Mouse (Mus musculus): Measurements from ENCODE around the gene Syt16. TPM values are rescaled to one million over a fixed set of nuclear protein-coding genes. Genes with fewer than 3 reads are reported as not detected.

Syt16 gene
- total RNA-seq, 2 experiments from 2014 or later: 52.5 to 58.8 TPM

DNA sequence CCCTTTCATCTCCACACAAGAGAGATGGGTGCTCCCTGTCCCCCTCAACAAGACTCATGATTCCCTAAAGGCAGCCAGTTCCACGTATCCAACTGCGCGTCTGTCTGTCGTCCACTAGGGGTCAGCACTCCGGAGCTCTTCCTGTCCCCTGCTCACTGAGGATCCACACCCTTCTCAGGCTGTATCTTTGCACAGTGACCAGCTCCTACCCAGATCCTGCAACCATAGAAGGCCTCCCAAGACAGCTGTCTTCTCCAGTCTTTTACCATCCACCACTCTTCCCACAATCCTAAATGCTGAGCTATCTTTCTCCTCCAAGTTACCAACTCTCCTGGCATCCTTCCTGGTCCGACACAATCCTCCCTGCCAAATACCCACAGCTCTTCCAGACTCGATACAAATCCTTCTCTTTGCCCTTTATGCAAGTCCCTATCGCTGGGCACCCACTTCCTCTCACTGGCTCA lies 12.0 kb downstream of the Syt16 start:
- DNase-seq (ENCODE audit: low spot score in 2 of 2): peak in 1 of 2 experiments; percentile 58

DNA sequence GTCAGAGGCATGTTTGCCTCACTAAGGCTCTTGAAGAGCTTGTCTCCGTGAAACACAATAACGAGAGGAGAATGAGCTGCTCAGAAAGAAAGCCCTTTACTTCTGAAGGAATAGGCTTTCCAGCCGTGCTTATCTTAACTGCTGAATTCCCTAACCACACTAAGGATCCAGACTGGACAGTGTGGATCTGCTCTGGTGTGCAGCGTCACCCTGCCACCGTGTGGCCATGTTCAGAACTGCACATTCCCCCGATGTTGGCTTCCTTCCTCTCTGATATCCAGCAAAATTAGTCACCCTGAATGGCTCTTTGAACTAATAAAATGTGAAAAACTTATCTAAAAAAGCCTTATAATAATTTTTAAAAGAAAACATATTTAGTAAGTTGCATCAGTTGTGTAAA lies 16.3 kb downstream of the Syt16 start:
- peak; percentile 74 to 94 for DNase-seq (ENCODE audit: low spot score in 2 of 2)

DNA sequence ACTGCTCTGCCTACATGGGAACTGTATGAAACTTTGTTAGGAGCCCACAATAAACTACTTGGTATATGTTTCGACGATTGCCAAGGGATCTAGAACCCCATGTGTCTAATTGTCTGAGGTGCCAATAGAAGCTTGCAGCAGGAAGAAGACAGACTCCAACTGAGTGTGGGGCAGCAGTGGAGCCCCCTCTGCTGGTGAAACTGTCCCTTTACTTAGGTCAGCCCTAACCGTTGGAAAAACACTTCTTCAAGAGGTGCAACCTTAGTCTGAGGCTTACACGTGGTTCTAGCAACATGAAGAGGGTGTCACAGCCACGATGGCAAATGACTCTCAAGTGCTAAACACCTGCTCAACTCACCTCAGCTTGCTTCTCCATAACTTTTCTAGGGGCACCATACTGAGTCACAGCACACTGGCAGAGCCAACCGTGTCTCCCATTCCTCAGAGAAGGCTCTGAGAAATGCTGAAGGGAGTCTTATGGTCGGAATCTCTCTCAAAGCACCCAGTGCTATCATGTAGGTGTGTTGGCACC lies 17.3 kb downstream of the Syt16 start:
- peak in 1 of 2 experiments; percentile 39 for DNase-seq (ENCODE audit: low spot score in 2 of 2)

DNA sequence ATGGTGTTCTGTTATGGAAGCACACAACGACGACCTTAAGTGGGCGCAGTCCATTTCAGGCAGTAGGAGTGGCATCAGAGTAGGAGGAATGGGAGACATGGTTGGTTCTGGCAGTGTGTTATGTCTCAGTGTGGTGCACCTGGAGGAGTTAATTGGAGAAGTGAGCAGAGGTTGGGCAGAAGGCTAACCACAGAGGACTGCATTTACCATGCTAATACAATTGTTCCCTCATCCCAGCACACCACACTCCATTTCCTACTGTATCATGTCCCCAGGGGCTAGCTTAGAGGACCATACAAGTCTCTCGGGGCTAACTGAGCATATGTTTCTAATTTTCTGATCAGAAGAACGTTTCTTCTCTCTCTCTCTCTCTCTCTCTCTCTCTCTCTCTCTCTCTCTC lies 18.0 kb downstream of the Syt16 start:
- DNase-seq (ENCODE audit: low spot score in 2 of 2): no peak

DNA sequence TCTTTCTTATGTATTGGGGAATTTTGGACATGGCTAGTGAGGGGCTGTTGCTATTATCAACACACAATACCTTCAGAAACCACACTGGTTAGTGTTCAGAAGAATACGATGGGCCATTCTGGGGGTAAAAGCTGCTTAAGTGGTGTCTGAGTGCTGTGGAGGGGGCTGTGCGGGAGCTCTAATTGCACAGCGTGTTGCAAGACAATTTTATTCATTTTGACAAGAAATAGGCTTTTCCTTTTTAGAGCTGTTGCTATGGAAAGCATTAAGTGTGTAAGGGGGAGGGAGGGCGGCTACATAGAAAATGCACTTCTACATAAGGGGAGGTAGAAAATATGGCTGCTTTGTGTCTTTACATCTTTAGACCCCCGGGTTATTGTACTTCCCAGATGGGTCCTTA lies 25.8 kb downstream of the Syt16 start:
- no peak for DNase-seq (ENCODE audit: low spot score in 2 of 2)

DNA sequence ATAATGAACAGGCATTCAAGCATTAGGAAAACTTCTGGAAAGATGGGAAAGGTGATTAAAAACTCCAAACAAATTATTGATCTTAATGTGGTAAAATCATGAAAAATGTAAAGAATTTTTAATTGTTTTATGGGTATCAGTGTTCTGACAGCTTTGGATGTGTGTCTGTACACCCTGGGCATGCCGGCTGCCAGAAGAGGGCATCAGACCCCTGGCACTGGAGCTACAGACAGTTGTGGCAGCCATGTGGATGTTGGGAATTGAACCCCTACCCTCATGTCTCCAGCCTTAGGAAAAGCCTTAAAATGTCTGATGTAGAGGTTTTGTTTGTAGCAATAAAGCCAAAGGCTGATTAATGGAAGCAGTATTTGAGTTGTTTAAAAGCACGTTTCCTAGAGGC lies 27.5 kb downstream of the Syt16 start:
- DNase-seq (ENCODE audit: low spot score in 2 of 2): no peak

DNA sequence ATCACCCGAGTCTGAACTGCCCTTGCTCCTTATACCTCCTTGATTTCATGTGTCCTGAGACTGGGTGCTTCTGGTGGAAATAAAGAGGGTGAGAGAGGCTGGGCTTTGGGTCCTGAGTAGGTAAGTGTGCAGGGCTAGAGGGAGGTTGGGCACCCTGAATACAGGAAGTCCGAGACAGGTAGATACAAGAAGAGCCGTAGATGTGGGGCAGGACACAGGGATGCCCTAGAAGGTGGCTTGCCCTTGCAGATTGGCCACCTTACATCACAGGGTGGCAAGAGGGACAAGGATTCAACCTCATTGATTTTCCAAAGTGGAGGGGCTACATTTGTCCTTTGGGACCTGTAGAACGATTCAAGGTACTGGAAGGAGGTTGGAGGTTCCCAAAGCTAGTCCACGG lies 45.8 kb downstream of the Syt16 start:
- DNase-seq (ENCODE audit: low spot score in 2 of 2): no peak

DNA sequence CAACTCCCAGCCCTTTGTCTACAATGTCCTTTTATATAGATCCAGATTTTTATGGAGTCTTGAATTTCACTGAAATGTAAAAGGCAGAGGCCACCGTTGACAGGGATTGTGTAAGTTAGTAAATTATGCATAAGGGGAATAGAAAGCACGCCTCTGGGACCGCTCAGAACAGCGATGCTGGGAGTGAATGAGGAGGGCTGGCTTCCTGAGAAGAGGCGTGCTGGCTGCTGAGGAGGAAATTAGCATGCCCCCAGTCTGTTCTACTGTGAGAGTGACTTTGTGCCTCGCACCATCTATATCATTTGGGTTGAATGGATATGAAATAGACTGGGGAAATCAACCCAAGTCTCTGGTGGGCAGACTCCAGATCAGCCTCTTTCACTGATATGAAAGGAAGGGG lies 46.3 kb downstream of the Syt16 start:
- peak in 1 of 2 experiments; percentile 34 for DNase-seq (ENCODE audit: low spot score in 2 of 2)

DNA sequence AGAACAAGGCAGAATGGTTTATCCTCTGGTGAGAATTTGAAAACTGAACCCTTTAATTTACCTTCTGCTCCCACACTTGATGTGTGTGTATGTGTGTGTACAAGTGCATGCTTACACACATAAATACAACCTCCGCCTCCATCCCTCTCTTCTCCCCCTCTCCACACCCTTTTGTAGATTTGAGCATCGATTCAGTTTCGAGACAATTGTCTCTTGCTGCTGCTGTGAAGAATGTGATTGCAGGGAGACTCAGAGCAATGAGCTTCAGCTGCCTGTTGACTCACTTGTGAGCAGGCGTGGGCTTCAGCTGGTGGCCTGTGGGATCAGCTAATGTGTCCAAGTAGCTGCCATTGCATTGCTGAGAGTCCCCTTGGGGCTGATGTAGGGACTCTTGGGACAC lies 46.8 kb downstream of the Syt16 start:
- DNase-seq (ENCODE audit: low spot score in 2 of 2): no peak

DNA sequence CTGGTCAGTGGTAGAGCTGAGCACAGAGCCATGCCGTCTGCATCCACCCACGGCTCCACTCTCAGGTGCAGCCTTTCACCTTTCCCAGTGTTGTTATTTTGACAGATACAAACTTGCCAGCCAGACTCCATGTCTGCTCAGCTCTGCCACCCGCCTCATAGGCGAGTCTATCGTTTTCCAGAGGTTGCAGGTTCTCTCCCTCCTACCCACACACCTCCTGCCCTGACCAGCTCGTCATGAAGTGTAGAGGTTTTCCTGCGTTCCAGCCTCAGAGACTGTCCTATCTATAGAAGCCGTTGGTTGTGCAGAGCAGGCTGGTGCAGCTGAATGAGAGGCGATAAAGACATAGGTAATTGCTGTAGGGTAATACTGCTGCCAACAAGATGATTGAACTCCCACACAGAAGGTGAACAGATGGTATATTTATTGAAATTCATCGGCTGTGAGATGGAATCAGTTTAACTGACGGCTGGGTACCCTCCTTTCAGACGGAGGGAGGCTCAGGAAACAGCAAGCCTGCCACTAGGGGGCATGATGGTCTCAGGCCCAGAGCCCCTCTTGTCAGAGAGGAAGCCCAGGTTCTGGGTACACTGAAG lies 58.0 kb downstream of the Syt16 start:
- peak; percentile 89 to 94 for DNase-seq (ENCODE audit: low spot score in 2 of 2)

DNA sequence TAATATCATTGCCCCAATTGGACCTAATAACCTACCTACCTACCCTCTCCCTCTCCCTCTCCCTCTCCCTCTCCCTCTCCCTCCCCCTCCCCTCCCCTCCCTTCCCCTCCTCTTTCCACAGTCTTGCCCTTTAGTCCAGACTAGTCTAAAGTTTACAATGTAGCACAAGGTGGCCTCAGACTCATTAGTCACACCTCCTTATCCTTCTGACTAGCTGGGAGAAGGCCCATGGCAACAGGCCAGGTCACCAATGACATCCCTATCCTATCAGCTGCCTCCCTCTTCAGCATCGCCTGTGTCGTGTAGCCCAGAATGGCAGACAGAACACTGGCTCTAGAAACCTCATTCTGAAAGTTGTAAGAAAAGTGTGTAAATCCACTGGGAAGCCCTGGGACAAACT lies 58.7 kb downstream of the Syt16 start:
- DNase-seq (ENCODE audit: low spot score in 2 of 2): no peak

DNA sequence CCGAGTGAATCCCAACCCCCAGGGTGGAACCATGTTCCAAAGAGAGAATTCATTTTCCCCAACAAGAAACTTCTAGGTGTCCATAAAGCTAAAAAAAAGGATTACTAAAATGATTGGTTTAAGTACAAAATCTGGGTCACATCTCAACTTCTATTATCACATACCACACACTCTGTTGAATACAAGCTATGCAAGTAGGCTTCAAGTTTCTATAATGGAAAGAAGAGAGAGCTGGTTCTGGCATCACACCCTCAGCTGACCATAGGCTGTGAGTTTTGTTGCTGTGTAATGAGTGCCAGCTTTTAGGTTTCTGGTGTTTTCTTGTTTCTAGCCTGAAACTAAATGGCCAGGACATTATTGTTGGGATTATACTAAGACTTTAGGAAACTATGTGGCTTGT lies 65.1 kb downstream of the Syt16 start:
- no peak for DNase-seq (ENCODE audit: low spot score in 2 of 2)

DNA sequence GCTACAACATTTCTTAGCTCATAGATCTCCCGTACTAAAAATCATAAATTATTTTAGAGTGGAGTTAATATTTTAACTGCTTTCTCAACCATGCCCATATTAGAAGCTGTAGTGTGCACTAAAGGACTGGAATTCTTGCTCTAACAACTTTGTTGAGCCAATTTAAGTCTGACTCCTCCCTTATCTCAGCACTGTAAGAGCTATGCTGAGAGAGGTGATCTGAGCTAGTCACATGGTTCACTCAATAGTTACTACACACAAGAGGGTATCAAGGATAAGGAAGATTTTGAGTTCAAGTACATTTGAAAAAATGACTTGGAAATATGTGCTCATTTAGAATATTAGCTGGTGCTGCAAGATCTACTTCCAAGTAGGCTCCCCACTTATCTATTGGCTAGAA lies 71.5 kb downstream of the Syt16 start:
- no peak for DNase-seq (ENCODE audit: low spot score in 2 of 2)

DNA sequence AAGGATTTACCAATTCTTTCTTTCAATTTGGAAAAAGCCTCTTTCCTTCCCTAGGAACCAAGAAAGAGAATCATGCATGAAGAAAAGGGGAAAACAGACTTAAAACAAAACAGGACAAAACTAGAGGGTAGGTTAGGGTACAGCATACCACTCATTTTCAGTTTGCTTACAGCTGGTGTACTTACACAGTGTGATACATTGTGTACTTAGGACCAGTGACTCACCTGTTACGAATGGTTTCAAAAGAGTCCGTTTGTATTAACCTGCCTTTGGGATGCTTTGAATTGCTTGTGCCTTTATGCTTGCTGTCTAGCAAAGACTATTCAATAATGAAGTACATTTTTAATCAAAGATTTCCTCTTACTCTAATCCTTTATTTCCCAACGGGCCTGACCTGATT lies 78.1 kb downstream of the Syt16 start:
- no peak for DNase-seq (ENCODE audit: low spot score in 2 of 2)

DNA sequence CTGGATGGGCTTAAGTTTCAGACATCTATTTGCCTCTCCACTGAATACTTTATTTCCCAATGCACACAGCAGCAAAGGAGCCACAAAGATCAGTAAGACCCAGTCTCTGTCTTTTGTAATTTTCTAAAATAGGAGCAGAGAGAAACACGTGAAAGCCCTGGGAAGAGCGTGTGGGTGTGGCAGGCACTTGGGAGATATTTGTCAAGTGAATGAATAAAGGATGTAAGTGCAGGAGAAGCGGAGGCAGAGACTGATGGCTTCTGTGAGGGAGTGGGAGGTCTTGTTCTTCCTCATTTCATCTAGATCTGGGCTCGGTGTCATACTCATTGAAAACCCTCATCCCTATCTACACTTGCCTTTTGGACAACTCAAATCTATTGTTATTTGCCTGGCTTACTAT lies 78.6 kb downstream of the Syt16 start:
- DNase-seq (ENCODE audit: low spot score in 2 of 2): peak in 1 of 2 experiments; percentile 56

DNA sequence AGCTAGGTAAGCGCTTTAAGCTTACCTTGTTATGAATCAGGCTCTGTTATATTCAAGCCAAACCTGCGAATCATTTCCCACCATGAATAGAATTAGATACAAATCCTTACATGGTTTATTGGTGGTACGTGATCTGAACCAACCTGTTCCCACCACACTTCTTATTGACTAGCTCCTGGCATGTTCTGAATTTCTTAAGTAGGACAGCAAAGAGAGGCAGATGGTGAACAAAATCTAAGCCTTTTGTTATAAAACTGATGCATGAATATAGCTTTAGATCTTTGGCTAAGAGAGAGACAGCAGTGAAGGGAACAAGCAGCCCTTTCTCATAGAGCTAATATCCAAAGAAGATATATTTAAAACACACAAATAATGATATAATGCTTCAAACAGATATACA lies 83.7 kb downstream of the Syt16 start:
- peak in 1 of 2 experiments; percentile 34 for DNase-seq (ENCODE audit: low spot score in 2 of 2)

DNA sequence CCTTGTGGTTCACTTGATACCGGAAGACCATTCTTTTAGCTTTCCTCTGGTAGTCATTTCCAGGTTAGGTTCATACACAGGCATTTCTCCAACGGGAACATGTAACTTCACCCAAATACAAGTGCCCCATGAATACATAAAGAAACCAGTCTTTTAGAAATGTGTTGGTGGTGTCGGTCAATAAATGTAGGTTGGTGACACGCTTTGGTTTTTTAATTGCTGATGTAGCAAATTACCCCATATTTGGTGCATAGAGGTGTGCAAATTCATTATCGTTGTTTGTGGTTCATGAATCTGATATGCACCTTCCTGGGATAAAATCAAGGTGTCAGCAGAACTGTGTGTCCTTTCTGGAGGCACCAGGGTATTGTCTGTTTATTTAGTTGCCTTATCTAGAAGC lies 86.9 kb downstream of the Syt16 start:
- DNase-seq (ENCODE audit: low spot score in 2 of 2): no peak

DNA sequence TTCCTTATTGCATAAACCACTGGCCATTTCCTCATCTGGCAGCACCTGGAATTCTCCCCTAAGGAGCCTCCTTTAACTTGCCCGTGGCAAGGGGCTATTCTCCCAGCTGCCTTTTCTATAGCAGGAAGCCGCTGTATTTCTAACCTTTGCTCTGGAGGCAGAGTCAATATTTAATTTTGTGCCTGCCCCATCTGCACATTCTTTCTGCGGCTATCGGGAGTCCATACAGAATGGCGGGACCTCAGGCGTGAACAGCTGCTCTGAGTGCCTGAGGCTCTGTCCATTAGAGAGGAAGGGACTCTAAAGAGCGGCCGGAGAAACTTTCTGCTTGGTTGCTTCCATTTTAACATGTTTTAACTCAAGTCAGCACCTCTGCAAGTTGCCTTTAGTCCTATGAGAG lies 89.6 kb downstream of the Syt16 start:
- no peak for DNase-seq (ENCODE audit: low spot score in 2 of 2)

DNA sequence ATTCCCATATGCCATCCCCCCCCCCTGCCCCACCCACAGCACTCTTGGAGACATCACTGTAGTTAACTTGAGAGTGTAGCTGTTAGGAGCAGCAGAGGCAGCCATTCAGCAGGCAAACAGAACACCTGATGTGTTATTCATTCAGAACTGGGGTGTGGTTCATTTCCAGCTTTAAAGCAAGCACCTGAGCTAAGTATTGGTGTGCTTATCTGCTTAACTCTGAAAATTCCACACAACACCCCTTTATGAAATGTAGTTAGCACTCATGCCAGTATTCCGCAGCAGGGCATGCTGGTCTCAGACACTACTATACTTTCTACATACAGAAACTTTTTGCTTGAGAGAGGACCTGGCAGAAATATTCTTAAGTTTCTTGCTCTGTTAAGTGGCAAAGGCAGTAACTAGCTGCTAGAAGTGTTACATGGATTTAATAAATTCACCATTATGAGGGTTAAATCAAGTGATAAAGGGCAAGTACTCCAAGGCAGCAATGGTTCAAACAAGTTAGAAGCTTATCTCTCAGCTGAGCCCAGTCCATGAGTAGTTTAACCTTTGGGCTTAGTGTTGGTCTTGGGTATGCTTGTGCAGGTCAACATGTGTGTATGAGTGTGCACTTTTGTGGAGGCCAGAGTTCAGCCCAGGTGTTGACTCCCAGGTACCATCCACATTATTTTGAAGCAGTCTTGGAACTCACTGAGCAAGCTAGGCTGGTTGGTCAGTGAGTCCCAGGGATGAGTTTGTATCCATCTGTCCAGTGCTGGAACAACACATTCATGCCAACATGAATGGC lies 92.1 kb downstream of the Syt16 start:
- DNase-seq (ENCODE audit: low spot score in 2 of 2): no peak

DNA sequence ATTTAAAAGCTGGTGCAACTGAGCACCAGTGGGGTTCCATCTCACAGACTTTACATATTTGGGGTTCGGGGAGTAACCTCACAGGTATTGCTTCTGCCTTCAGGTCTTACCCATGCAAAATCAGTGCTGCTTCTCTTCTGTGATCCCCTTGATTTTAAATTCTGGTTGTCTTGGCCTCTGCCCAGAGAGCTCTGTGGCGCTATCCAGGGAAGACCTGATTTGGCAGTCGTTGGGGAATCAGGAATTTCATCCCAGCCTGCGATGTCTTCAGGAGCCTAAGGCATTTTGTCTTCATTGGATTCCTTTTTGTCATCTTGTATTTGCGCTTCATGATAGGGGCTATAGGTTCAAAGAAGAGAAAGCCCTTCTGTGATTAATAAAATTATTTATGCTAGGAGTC lies 95.1 kb downstream of the Syt16 start:
- no peak for DNase-seq (ENCODE audit: low spot score in 2 of 2)

DNA sequence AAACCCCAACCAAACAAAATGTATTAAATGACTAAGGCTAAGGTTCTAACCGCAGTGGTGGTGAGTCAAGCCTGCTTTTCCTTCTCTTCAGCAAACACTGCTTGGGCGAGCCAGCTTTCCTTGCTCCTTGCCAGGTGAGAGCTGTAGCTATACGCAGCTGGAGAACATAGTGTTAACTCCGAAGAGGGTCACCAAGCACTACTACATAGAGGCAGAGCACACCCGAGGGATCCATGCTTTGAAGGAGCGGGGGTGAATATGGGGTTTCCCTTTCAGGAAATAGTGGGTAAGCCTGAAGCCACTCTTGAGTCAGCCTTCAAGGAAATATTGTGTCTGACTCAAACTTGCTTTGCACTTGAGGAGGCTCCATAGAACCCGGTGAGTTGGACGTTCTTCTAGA lies 95.6 kb downstream of the Syt16 start:
- no peak for DNase-seq (ENCODE audit: low spot score in 2 of 2)

DNA sequence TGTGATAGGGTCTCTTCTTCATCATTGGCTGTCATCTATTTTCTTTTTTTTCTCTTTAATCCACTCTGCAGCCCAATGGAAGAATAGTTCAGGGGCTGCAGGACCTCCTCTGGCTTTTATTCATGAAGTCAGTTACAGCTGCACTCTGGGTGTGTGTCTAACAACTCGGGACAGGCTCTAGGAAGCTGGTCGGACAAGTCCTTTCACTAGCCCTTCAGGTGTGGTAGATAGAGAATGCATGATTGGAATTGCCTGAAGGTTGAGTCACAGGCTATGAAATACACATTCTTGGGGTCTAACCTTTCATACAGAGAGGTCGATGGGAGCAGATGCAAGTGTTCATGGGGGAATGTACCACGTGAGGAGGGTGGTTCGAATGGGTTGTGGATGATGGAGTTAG lies 97.2 kb downstream of the Syt16 start:
- no peak for DNase-seq (ENCODE audit: low spot score in 2 of 2)

All from layer of hippocampus, adult 18-20 months (tissue).